Mouse (Mus musculus): ENCODE data around the gene Glce. TPM values are rescaled to one million over a fixed set of nuclear protein-coding genes. Genes with fewer than 3 reads are reported as not detected.
A peak's percentile ranks its signal among the peaks of the same experiment; 100 is the strongest.

Gene Glce
- polyA plus RNA-seq, 1 experiment from 2014 or later = 25.0 TPM

GRCm38 (mm10) chr9:62062234-62062633, 60.2 kb downstream of the Glce start:
- H3K4me2 ChIP-seq (ENCODE audit: low read depth, severe bottlenecking) = no peak overlapping the region
- ATAC-seq (ENCODE audit: insufficient number of reproducible peaks, low FRiP score, low TSS enrichment, low read depth) (no peak), DNase-seq (ENCODE audit: low spot score) (no peak)
- H3K27ac ChIP-seq (replicated peaks; ENCODE audit: low read depth, low read length) = no peak overlapping the region
- no peaks in the 10 kb centered on the region for H3K4me1 ChIP-seq (ENCODE audit: control insufficient read depth, insufficient read depth, low read length)
- no peaks in the 10 kb centered on the region for H3K36me3 ChIP-seq (ENCODE audit: control insufficient read depth, insufficient read depth, low read length)
- no peaks in the 10 kb centered on the region for H3K27me3 ChIP-seq (ENCODE audit: control insufficient read depth, insufficient read depth, low read length)
- no peaks in the 10 kb centered on the region for H3K9me3 ChIP-seq (ENCODE audit: control insufficient read depth, low read length)
- no peak overlapping the region for H3K9ac ChIP-seq (ENCODE audit: low read length)
- H3K4me3 ChIP-seq (ENCODE audit: low read depth, low read length) = no peak overlapping the region
- 94% methylated on average over 3 of the region's 3 CpGs for WGBS

- Histone ChIP-seq H3K36me3 (ENCODE audit: control insufficient read depth, insufficient read depth, low read length) (no peaks in the 10 kb centered on the region), H3K4me3 (ENCODE audit: low read depth, low read length) (no peak overlapping the region), H3K27me3 (ENCODE audit: control insufficient read depth, insufficient read depth, low read length) (no peaks in the 10 kb centered on the region), H3K4me2 (ENCODE audit: low read depth, severe bottlenecking) (no peak overlapping the region), H3K27ac (replicated peaks; ENCODE audit: low read depth, low read length) (no peak overlapping the region), H3K9ac (ENCODE audit: low read length) (no peak overlapping the region), H3K4me1 (ENCODE audit: control insufficient read depth, insufficient read depth, low read length) (no peaks in the 10 kb centered on the region), H3K9me3 (ENCODE audit: control insufficient read depth, low read length) (no peaks in the 10 kb centered on the region)
- ATAC-seq (ENCODE audit: insufficient number of reproducible peaks, low FRiP score, low TSS enrichment, low read depth) = no peak
- 88% methylated on average over 2 of the region's 2 CpGs for WGBS
- DNase-seq (ENCODE audit: low spot score) = no peak
Observed at GRCm38 (mm10) chr9:62060431-62060830, 62.0 kb downstream of the Glce start.

GRCm38 (mm10) chr9:62059941-62060340, 62.5 kb downstream of the Glce start:
- Histone ChIP-seq H3K36me3 (ENCODE audit: control insufficient read depth, insufficient read depth, low read length) (no peaks in the 10 kb centered on the region), H3K9ac (ENCODE audit: low read length) (no peak overlapping the region), H3K4me1 (ENCODE audit: control insufficient read depth, insufficient read depth, low read length) (no peaks in the 10 kb centered on the region), H3K27ac (replicated peaks; ENCODE audit: low read depth, low read length) (no peak overlapping the region), H3K27me3 (ENCODE audit: control insufficient read depth, insufficient read depth, low read length) (no peaks in the 10 kb centered on the region), H3K4me3 (ENCODE audit: low read depth, low read length) (no peak overlapping the region), H3K9me3 (ENCODE audit: control insufficient read depth, low read length) (no peaks in the 10 kb centered on the region), H3K4me2 (ENCODE audit: low read depth, severe bottlenecking) (no peak overlapping the region)
- ATAC-seq (ENCODE audit: insufficient number of reproducible peaks, low FRiP score, low TSS enrichment, low read depth) = no peak
- DNase-seq (ENCODE audit: low spot score) = peak; percentile 15
- 92% methylated on average over 11 of the region's 11 CpGs for WGBS

- H3K4me1 ChIP-seq (ENCODE audit: control insufficient read depth, insufficient read depth, low read length) = no peaks in the 10 kb centered on the region
- WGBS = 81% methylated on average over 7 of the region's 7 CpGs
- H3K4me3 ChIP-seq (ENCODE audit: low read depth, low read length) = no peak overlapping the region
- H3K4me2 ChIP-seq (ENCODE audit: low read depth, severe bottlenecking) = no peak overlapping the region
- no peaks in the 10 kb centered on the region for H3K27me3 ChIP-seq (ENCODE audit: control insufficient read depth, insufficient read depth, low read length)
- H3K9me3 ChIP-seq (ENCODE audit: control insufficient read depth, low read length) = no peaks in the 10 kb centered on the region
- peak; percentile 16 for DNase-seq (ENCODE audit: low spot score)
- H3K27ac ChIP-seq (replicated peaks; ENCODE audit: low read depth, low read length) = no peak overlapping the region
- H3K36me3 ChIP-seq (ENCODE audit: control insufficient read depth, insufficient read depth, low read length) = no peaks in the 10 kb centered on the region
- H3K9ac ChIP-seq (ENCODE audit: low read length) = no peak overlapping the region
- no peak for ATAC-seq (ENCODE audit: insufficient number of reproducible peaks, low FRiP score, low TSS enrichment, low read depth)
Observed at GRCm38 (mm10) chr9:62057881-62058506, 64.5 kb downstream of the Glce start.

GRCm38 (mm10) chr9:62056206-62056605, 66.2 kb downstream of the Glce start:
- no peak overlapping the region for H3K4me3 ChIP-seq (ENCODE audit: low read depth, low read length)
- H3K36me3 ChIP-seq (ENCODE audit: control insufficient read depth, insufficient read depth, low read length) = no peaks in the 10 kb centered on the region
- H3K4me1 ChIP-seq (ENCODE audit: control insufficient read depth, insufficient read depth, low read length) = 0 out of 2 replicates have a peak, but pooled peaks cover 4% of the 10 kb centered on the region
- no peak overlapping the region for H3K27ac ChIP-seq (replicated peaks; ENCODE audit: low read depth, low read length)
- no peaks in the 10 kb centered on the region for H3K27me3 ChIP-seq (ENCODE audit: control insufficient read depth, insufficient read depth, low read length)
- H3K4me2 ChIP-seq (ENCODE audit: low read depth, severe bottlenecking) = no peak overlapping the region
- WGBS = 86% methylated on average over 2 of the region's 2 CpGs
- no peak for DNase-seq (ENCODE audit: low spot score)
- H3K9ac ChIP-seq (ENCODE audit: low read length) = no peak overlapping the region
- no peak for ATAC-seq (ENCODE audit: insufficient number of reproducible peaks, low FRiP score, low TSS enrichment, low read depth)
- no peaks in the 10 kb centered on the region for H3K9me3 ChIP-seq (ENCODE audit: control insufficient read depth, low read length)

GRCm38 (mm10) chr9:62050801-62051200, 71.7 kb downstream of the Glce start:
- no peaks in the 10 kb centered on the region for H3K9me3 ChIP-seq (ENCODE audit: control insufficient read depth, low read length)
- ATAC-seq (ENCODE audit: insufficient number of reproducible peaks, low FRiP score, low TSS enrichment, low read depth) (no peak), DNase-seq (ENCODE audit: low spot score) (no peak)
- H3K4me1 ChIP-seq (ENCODE audit: control insufficient read depth, insufficient read depth, low read length) = 0 out of 2 replicates have a peak, but pooled peaks cover 4% of the 10 kb centered on the region
- H3K4me2 ChIP-seq (ENCODE audit: low read depth, severe bottlenecking) = no peak overlapping the region
- H3K36me3 ChIP-seq (ENCODE audit: control insufficient read depth, insufficient read depth, low read length) = no peaks in the 10 kb centered on the region
- H3K9ac ChIP-seq (ENCODE audit: low read length) = no peak overlapping the region
- WGBS = 53% methylated on average over 4 of the region's 4 CpGs
- no peak overlapping the region for H3K4me3 ChIP-seq (ENCODE audit: low read depth, low read length)
- no peak overlapping the region for H3K27ac ChIP-seq (replicated peaks; ENCODE audit: low read depth, low read length)
- H3K27me3 ChIP-seq (ENCODE audit: control insufficient read depth, insufficient read depth, low read length) = no peaks in the 10 kb centered on the region

- DNase-seq (ENCODE audit: low spot score) = no peak
- Histone ChIP-seq H3K4me3 (ENCODE audit: low read depth, low read length) (no peak overlapping the region), H3K27ac (replicated peaks; ENCODE audit: low read depth, low read length) (no peak overlapping the region), H3K9me3 (ENCODE audit: control insufficient read depth, low read length) (no peaks in the 10 kb centered on the region), H3K36me3 (ENCODE audit: control insufficient read depth, insufficient read depth, low read length) (no peaks in the 10 kb centered on the region), H3K27me3 (ENCODE audit: control insufficient read depth, insufficient read depth, low read length) (no peaks in the 10 kb centered on the region), H3K9ac (ENCODE audit: low read length) (no peak overlapping the region), H3K4me2 (ENCODE audit: low read depth, severe bottlenecking) (no peak overlapping the region), H3K4me1 (ENCODE audit: control insufficient read depth, insufficient read depth, low read length) (0 out of 2 replicates have a peak, but pooled peaks cover 4% of the 10 kb centered on the region)
- 78% methylated on average over 8 of the region's 8 CpGs for WGBS
- ATAC-seq (ENCODE audit: insufficient number of reproducible peaks, low FRiP score, low TSS enrichment, low read depth) = no peak
Observed at GRCm38 (mm10) chr9:62049166-62049565, 73.3 kb downstream of the Glce start.

- no peak overlapping the region for H3K4me3 ChIP-seq (ENCODE audit: low read depth, low read length)
- no peak overlapping the region for H3K27ac ChIP-seq (replicated peaks; ENCODE audit: low read depth, low read length)
- ATAC-seq (ENCODE audit: insufficient number of reproducible peaks, low FRiP score, low TSS enrichment, low read depth) = no peak
- no peak overlapping the region for H3K4me2 ChIP-seq (ENCODE audit: low read depth, severe bottlenecking)
- H3K4me1 ChIP-seq (ENCODE audit: control insufficient read depth, insufficient read depth, low read length) = 0 out of 2 replicates have a peak, but pooled peaks cover 2% of the 10 kb centered on the region
- H3K9me3 ChIP-seq (ENCODE audit: control insufficient read depth, low read length) = no peaks in the 10 kb centered on the region
- no peaks in the 10 kb centered on the region for H3K27me3 ChIP-seq (ENCODE audit: control insufficient read depth, insufficient read depth, low read length)
- DNase-seq (ENCODE audit: low spot score) = no peak
- no peak overlapping the region for H3K9ac ChIP-seq (ENCODE audit: low read length)
- 92% methylated on average over 3 of the region's 3 CpGs for WGBS
- no peaks in the 10 kb centered on the region for H3K36me3 ChIP-seq (ENCODE audit: control insufficient read depth, insufficient read depth, low read length)
Observed at GRCm38 (mm10) chr9:62042167-62042566, 80.3 kb downstream of the Glce start.
